Mouse (Mus musculus) heart, postnatal 10 days (tissue): ENCODE measurements at regions not wholly inside any gene's neighbourhood (a gene's known extent, or its start where the extent isn't known, plus 50 kb on each side); places are given as distances from the start of the nearest gene placed in this dataset.

Experiments used
- DNase-seq, 2 experiments: peaks; one replicate each; pipeline ENCODE4 v3.0.0; 2021
- intact Hi-C: fragments of 180-260 bp; cut with DNase I; formaldehyde crosslinking; loops from one replicate; pipeline ENCODE4 v1.15.1; 2025

DNA sequence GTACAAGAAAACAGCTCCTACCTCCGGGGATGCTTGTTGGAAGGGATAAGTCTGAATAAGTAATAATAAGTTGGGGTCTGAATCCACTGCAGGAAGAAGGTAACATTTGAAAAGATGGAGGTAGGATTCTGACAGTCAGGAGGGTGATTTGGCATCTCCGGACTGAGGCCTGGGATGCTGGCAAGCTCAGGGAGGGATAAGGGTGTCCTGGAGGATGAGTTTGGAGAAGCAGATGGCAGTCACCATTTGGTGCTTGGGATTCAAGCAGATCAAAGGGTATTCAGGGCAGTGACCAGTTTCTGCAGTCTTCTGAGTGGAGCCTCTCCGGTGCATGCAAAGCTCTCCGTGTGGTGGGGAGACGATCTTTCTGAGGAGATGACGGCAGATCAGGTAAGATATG lies 62.9 kb upstream of the Gm2310 start:
- no peak for DNase-seq
- intact Hi-C loops, result no loop called here

DNA sequence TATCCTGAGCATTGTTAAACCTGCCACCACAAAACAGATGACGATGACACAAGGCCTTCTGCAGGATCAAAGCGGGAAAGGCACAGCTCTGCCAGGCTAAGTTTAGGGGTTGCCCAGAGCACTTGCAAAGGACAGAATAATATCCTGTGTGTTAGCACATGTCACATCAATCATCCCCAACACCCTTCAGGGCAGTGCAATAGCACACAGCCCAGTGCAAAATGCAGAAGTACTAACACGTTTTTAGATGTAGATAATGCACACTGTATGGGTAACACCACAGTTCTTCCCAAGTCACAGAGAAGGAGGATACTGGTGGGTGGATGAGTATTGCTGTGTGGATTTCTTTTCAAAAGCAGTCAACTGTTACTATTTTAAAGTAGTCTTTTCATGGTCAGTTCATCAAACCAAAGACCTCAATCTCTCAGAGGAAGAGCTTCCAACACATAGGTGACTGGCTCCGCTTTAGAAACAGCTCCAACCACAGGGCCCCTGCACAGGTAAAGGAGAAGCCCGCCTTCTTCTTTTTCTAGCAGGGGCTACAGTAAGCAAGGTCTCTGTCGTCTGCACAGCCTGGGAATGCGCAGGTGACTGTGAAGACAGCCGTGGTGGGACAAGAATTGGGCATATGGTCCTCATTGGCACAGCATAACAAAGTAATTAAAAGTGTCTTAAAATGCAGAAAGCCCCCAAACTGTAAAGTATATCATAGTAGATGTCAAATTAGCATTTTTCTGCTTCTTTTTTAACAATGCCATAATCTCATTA lies 61.6 kb upstream of the Gm2310 start:
- DNase-seq, result no peak

DNA sequence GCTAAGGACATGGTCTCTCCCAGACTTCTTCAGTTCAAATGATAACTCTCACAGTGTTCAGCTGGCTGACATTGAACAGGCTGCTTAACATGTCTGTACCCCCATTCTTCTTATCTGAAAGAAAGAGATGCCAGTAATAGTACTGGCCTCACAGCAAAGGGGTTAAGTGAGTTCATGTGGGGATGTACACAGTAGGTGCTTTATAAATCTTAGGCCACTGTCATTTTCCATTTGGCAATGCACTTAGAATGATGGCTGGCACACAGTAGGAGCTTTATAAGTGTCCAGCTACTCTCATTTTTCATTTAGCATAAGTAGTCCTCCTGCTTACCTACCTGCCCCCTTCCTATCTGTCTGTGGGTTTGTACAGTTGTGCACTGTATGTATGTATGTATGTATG lies 60.3 kb upstream of the Gm2310 start:
- intact Hi-C loops, result no loop called here

More for the DNA sequence above, 61.6 kb upstream of the Gm2310 start:
- intact Hi-C loops, result no loop called here

DNA sequence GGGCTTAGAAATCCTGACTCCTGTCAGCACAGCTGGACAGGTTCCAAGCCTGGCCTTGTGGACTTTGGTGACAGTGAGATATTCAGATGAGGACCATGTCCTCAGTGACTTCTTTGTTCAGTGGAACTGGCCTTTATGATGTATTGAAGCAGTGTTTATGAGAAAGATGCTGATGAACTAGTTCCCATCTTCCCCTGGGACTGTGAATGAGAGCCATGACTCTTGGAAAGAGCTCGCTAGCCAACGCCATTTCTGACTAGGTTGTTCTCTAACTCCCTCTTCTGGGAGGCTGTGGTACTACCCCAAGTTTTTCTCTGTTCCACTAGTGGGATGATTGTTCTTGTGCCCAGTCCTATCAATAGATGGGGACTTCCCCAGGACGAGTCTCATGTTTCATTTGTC lies 57.7 kb upstream of the Gm2310 start:
- peak; percentile 56 to 72 for DNase-seq
- intact Hi-C loops, result no loop called here

More for the DNA sequence above, 60.3 kb upstream of the Gm2310 start:
- no peak for DNase-seq

DNA sequence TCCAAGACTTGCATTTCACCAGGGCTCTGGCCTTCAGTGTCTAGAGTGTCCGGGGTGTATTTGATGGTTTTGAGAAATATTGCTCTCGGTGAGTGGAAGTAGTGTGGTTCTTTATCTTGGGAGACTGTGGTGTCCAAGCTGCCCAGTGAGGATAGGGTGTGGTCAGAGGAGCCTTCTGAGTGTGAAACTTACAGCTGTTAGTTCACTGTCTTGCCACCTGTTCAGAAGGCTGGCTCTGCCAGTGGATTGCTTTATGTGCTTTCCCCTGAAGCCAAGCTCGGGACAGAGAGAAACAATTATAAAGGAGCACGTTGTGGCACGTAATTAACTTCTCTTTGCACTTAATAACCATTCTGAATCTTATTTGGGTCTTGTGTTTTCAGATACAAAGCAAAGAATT lies 57.2 kb upstream of the Gm2310 start:
- DNase-seq, result no peak
- intact Hi-C loops, result no loop called here

DNA sequence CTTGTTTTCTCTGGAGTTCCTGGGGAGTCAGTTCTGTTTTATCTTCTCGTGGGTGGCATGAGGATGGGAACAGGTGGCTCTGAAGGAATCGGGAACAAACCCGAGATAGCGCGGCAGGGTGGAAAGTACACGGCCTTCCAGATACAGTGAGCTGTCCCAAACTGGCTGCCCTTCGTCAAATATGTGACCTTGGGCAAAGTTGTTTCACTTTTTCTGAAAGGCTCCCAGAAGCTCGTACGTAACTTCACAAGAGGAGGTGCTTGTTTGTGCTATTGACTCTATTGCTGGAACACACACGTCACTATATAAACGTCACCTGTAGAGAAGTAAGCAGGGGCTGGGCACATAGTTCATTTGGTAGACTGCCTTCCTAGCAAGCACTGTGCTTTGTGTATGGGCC lies 49.9 kb upstream of the Gm2310 start:
- DNase-seq, result peak; percentile 13 to 14

More for the DNA sequence above, 49.9 kb upstream of the Gm2310 start:
- intact Hi-C loops, result no loop called here
